ENCODE assay signal across 8 mouse cellular contexts in genomic region chr2:73910571-73911174, GRCm38 (mm10). TPM values are rescaled to one million over a fixed set of nuclear protein-coding genes. Genes with fewer than 3 reads are reported as not detected.
DNase-seq lines count a peak whose midpoint lies in the region; ATAC-seq and TF ChIP-seq lines count a peak whose summit lies in the region.

No protein-coding gene starts in this region.

- TF ChIP-seq POLR2A in MEL (IDR thresholded peaks at IDR 0.05; ENCODE audit: control insufficient read depth in 1 of 2, insufficient read depth in 1 of 2, low read depth in 1 of 2, low read length in 2 of 2, poor library complexity in 1 of 2), result no peak

- peak; percentile 66 for DNase-seq in MEL (ENCODE audit: low read depth, low spot score)
- peak; percentile 56 for DNase-seq in cerebellum, adult 8-10 months
- peak; percentile 42 to 62 for DNase-seq in layer of hippocampus, postnatal 10 days (ENCODE audit: low spot score in 2 of 2)
- DNase-seq in lung, postnatal 14 days, result peak; percentile 42
- DNase-seq in ovary, postnatal 36 days (ENCODE audit: low spot score), result peak; percentile 54
- DNase-seq in urinary bladder, adult 18-20 months (ENCODE audit: low spot score in 2 of 2), result peak; percentile 6 to 39

- ATAC-seq in frontal cortex, adult (ENCODE audit: low TSS enrichment), result peak; percentile 38
- ATAC-seq in hematopoietic stem cell, adult 5-6 weeks (replicated peaks in 1 of 2; ENCODE audit: insufficient read depth in 1 of 2, low FRiP score in 2 of 2, low TSS enrichment in 1 of 2, low read depth in 1 of 2, poor library complexity in 2 of 2, severe bottlenecking in 2 of 2), result peak; percentile 24 to 49; a peak in 3 of 4 replicates

- TF ChIP-seq CTCF in MEL (IDR thresholded peaks at IDR 0.05 in 2 of 3, conservative IDR thresholded peaks at IDR 0.05 in 1 of 3; ENCODE audit: control insufficient read depth in 1 of 3, insufficient read depth in 1 of 3, low read depth in 2 of 3, low read length in 3 of 3, poor library complexity in 1 of 3, severe bottlenecking in 1 of 3), result no peak

- TF ChIP-seq RAD21 in MEL (IDR thresholded peaks at IDR 0.05; ENCODE audit: low read depth, low read length), result no peak

- H3K9me3 ChIP-seq in MEL (replicated peaks; ENCODE audit: insufficient read depth, low read length), result no peaks in the 10 kb centered on the region

- H3K79me2 ChIP-seq in MEL (ENCODE audit: control insufficient read depth, insufficient read depth, low read length, poor library complexity), result peaks cover 13% of the 10 kb centered on the region

- H3K9ac ChIP-seq in MEL (ENCODE audit: control insufficient read depth, low read depth, low read length, poor library complexity, severe bottlenecking), result peak overlapping the region; percentile 92

- peak overlapping the region; percentile 72 to 89 for H3K4me3 ChIP-seq in MEL (ENCODE audit: control insufficient read depth in 1 of 2, insufficient read depth in 1 of 2, low read depth in 2 of 2, low read length in 2 of 2)

- no peaks in the 10 kb centered on the region for H3K27me3 ChIP-seq in MEL (ENCODE audit: control insufficient read depth in 1 of 2, insufficient read depth in 2 of 2, low read length in 2 of 2)

- no peak for TF ChIP-seq EP300 in MEL (IDR thresholded peaks at IDR 0.05; ENCODE audit: low read depth in 1 of 2, low read length in 2 of 2)

- H3K4me1 ChIP-seq in MEL (ENCODE audit: control insufficient read depth in 1 of 2, insufficient read depth in 2 of 2, low read length in 2 of 2), result peaks cover 3 to 8% of the 10 kb centered on the region in 2 experiments; a peak in 3 of 4 replicates

- peaks cover 23% of the 10 kb centered on the region in 2 experiments for H3K36me3 ChIP-seq in MEL (ENCODE audit: control insufficient read depth in 1 of 2, insufficient read depth in 2 of 2, low read length in 2 of 2)

- peak overlapping the region; percentile 79 for H3K27ac ChIP-seq in MEL (ENCODE audit: control insufficient read depth, low read depth, low read length)

TF ChIP-seq in MEL, 35 proteins besides CTCF, POLR2A, EP300 and RAD21:
- no peak for TF ChIP-seq NRF1 (IDR thresholded peaks at IDR 0.05; ENCODE audit: insufficient read depth, low read depth, low read length, poor library complexity, severe bottlenecking)
- 0 out of 2 replicates have a peak, but pooled peaks have one; percentile 44 for TF ChIP-seq UBTF (IDR thresholded peaks at IDR 0.05; ENCODE audit: borderline replicate concordance, insufficient read depth, low read depth, low read length)
- no peak for TF ChIP-seq USF2 (IDR thresholded peaks at IDR 0.05; ENCODE audit: borderline replicate concordance in 1 of 2, insufficient read depth in 1 of 2, low read depth in 1 of 2, low read length in 2 of 2)
- no peak for TF ChIP-seq TAL1 (IDR thresholded peaks at IDR 0.05; ENCODE audit: low read length)
- no peak for TF ChIP-seq USF1 (IDR thresholded peaks at IDR 0.05; ENCODE audit: low read depth, low read length)
- TF ChIP-seq MAFK (IDR thresholded peaks at IDR 0.05; ENCODE audit: borderline replicate concordance, low read depth, low read length), result no peak
- no peak for TF ChIP-seq CHD1 (IDR thresholded peaks at IDR 0.05; ENCODE audit: low read depth, low read length)
- TF ChIP-seq MAX (IDR thresholded peaks at IDR 0.05; ENCODE audit: low read length), result no peak
- peak; percentile 48; the same call in 1 of the 2 replicates for TF ChIP-seq HCFC1 (IDR thresholded peaks at IDR 0.05; ENCODE audit: low read depth, low read length)
- no peak for TF ChIP-seq MYB (IDR thresholded peaks at IDR 0.05; ENCODE audit: low read depth, low read length)
- TF ChIP-seq RCOR1 (IDR thresholded peaks at IDR 0.05; ENCODE audit: low read depth, low read length), result no peak
- TF ChIP-seq TCF12 (IDR thresholded peaks at IDR 0.05; ENCODE audit: low read depth, low read length), result no peak
- TF ChIP-seq CHD2 (IDR thresholded peaks at IDR 0.05; ENCODE audit: low read length), result no peak
- 0 out of 2 replicates have a peak, but pooled peaks have one; percentile 28 for TF ChIP-seq TBP (IDR thresholded peaks at IDR 0.05; ENCODE audit: low read depth, low read length)
- no peak for TF ChIP-seq ZC3H11A (IDR thresholded peaks at IDR 0.05; ENCODE audit: low read depth, low read length)
- TF ChIP-seq BHLHE40 (IDR thresholded peaks at IDR 0.05; ENCODE audit: borderline replicate concordance, low read depth, low read length), result no peak
- no peak for TF ChIP-seq ETS1 (IDR thresholded peaks at IDR 0.05; ENCODE audit: low read depth, low read length)
- no peak for TF ChIP-seq JUND (IDR thresholded peaks at IDR 0.05; ENCODE audit: low read depth, low read length)
- no peak for TF ChIP-seq MAZ (IDR thresholded peaks at IDR 0.05; ENCODE audit: low read depth, low read length)
- no peak for TF ChIP-seq GABPA (IDR thresholded peaks at IDR 0.05; ENCODE audit: low read depth, low read length)
- TF ChIP-seq SMC3 (IDR thresholded peaks at IDR 0.05; ENCODE audit: low read depth, low read length), result no peak
- no peak for TF ChIP-seq ELF1 (IDR thresholded peaks at IDR 0.05; ENCODE audit: low read depth, low read length)
- no peak for TF ChIP-seq ZNF384 (IDR thresholded peaks at IDR 0.05; ENCODE audit: low read depth, low read length)
- 0 out of 2 replicates have a peak, but pooled peaks have one; percentile 22 for TF ChIP-seq MYC (IDR thresholded peaks at IDR 0.05; ENCODE audit: low read depth, low read length)
- no peak for TF ChIP-seq POLR2AphosphoS2 (IDR thresholded peaks at IDR 0.05; ENCODE audit: low read length)
- TF ChIP-seq MEF2A (IDR thresholded peaks at IDR 0.05; ENCODE audit: extremely low read depth, insufficient replicate concordance, low read depth, low read length, poor library complexity, severe bottlenecking), result no peak
- TF ChIP-seq ZKSCAN1 (IDR thresholded peaks at IDR 0.05; ENCODE audit: low read depth, low read length), result no peak
- no peak for TF ChIP-seq POLR2AphosphoS5 (IDR thresholded peaks at IDR 0.05; ENCODE audit: borderline replicate concordance, low read depth, low read length)
- peak; percentile 3; the same call in 1 of the 2 replicates for TF ChIP-seq SIN3A (IDR thresholded peaks at IDR 0.05; ENCODE audit: low read length)
- no peak for TF ChIP-seq GATA1 (IDR thresholded peaks at IDR 0.05; ENCODE audit: low read depth, low read length)
- peak; percentile 28; the same call in 1 of the 2 replicates for TF ChIP-seq ZMIZ1 (IDR thresholded peaks at IDR 0.05; ENCODE audit: low read depth, low read length)
- no peak for TF ChIP-seq KAT2A (conservative IDR thresholded peaks at IDR 0.05; ENCODE audit: low read depth, low read length)
- no peak; the same call in 1 of the 2 replicates for TF ChIP-seq MXI1 (IDR thresholded peaks at IDR 0.05; ENCODE audit: low read depth, low read length)
- TF ChIP-seq E2F4 (IDR thresholded peaks at IDR 0.05; ENCODE audit: borderline replicate concordance, low read depth, low read length), result no peak
- TF ChIP-seq NELFE (IDR thresholded peaks at IDR 0.05; ENCODE audit: low read depth, low read length), result no peak
TF ChIP-seq in MEL: peak in this region for 6.

RNA-seq across cellular contexts. Expression of gene Atp5g3, which starts 0.5 kb away (rescaled TPM):
- total RNA-seq in MEL (2012; rRNA removed), result 503 and 520 TPM in 2 replicates
- 100 to 1,000 TPM; 199 to 520 TPM for polyA plus RNA-seq in MEL (2012; ENCODE audit: insufficient read depth in 1 of 2, insufficient read length in 2 of 2, low read depth in 1 of 2, low replicate concordance in 2 of 2, missing spikeins in 1 of 2)
- 137 and 141 TPM in 2 replicates for total RNA-seq in hematopoietic stem cell, adult 5-6 weeks (2017)
- total RNA-seq in layer of hippocampus, postnatal 10 days (2021), result 100 to 1,000 TPM; 669 to 684 TPM

RNA-seq across cellular contexts. Expression of gene Atf2, which starts 18.2 kb away (rescaled TPM):
- 16.8 and 18.0 TPM in 2 replicates for total RNA-seq in MEL (2012; rRNA removed)
- polyA plus RNA-seq in MEL (2012; ENCODE audit: insufficient read depth in 1 of 2, insufficient read length in 2 of 2, low read depth in 1 of 2, low replicate concordance in 2 of 2, missing spikeins in 1 of 2), result 10 to 100 TPM; 36.7 to 82.3 TPM
- total RNA-seq in hematopoietic stem cell, adult 5-6 weeks (2017), result 56.0 and 61.4 TPM in 2 replicates
- total RNA-seq in layer of hippocampus, postnatal 10 days (2021), result 100 to 1,000 TPM; 125 to 146 TPM

Comparison
In these comparisons a context has a peak if more than half of its experiments do, and no peak if none do; other contexts are left out.
1. Peak in every context shown above with its lines: DNase-seq, ATAC-seq, H3K4me3 ChIP-seq and H3K27ac ChIP-seq.